Mouse (Mus musculus) limb, embryonic 11.5 days (tissue): ENCODE data around the gene Ifit2. TPM values are rescaled to one million over a fixed set of nuclear protein-coding genes. Genes with fewer than 3 reads are reported as not detected.

Source experiments
- ATAC-seq: fragments of 200-750 bp; cut with Nextera tagmentation; 2 replicates; pipeline ENCODE4 v1.8.0; 2017; ENCODE audit warnings: low read depth; ENCODE audit not compliant: insufficient number of reproducible peaks, low FRiP score, low TSS enrichment
- DNase-seq: peaks from one replicate; pipeline ENCODE4 v3.0.0-alpha.2; 2015; ENCODE audit warnings: low spot score
- H3K27ac ChIP-seq: fragments of 300-500 bp; sonication (generic); replicated peaks from 2 replicates; pipeline ENCODE4 v1.5.1; 2014; ENCODE audit warnings: low read depth, mild to moderate bottlenecking, low read length
- H3K27me3 ChIP-seq: fragments of 300-500 bp; sonication (generic); 2 replicates; pipeline ENCODE4 v1.6.1; 2014; ENCODE audit warnings: mild to moderate bottlenecking, low read length, mixed read lengths; ENCODE audit not compliant: control insufficient read depth, insufficient read depth
- H3K36me3 ChIP-seq: fragments of 300-500 bp; sonication (generic); 2 replicates; pipeline ENCODE4 v1.6.1; 2014; ENCODE audit warnings: mild to moderate bottlenecking, low read length, moderate library complexity, mixed read lengths; ENCODE audit not compliant: control insufficient read depth, insufficient read depth
- H3K4me1 ChIP-seq: fragments of 300-500 bp; sonication (generic); 2 replicates; pipeline ENCODE4 v1.6.1; 2014; ENCODE audit warnings: low read length, mixed read lengths; ENCODE audit not compliant: control insufficient read depth, insufficient read depth
- H3K4me2 ChIP-seq: fragments of 300-500 bp; sonication (generic); 2 replicates; pipeline ENCODE4 v1.6.1; 2014; ENCODE audit warnings: low read depth, mild to moderate bottlenecking, moderate library complexity; ENCODE audit not compliant: severe bottlenecking
- H3K4me3 ChIP-seq: fragments of 300-500 bp; sonication (generic); 2 replicates; pipeline ENCODE4 v1.5.1; 2014; ENCODE audit warnings: low read depth, low read length
- H3K9ac ChIP-seq: fragments of 300-500 bp; sonication (generic); 2 replicates; pipeline ENCODE4 v1.6.1; 2014; ENCODE audit warnings: mild to moderate bottlenecking, low read length
- H3K9me3 ChIP-seq: fragments of 300-500 bp; sonication (generic); 2 replicates; pipeline ENCODE4 v1.6.1; 2016; ENCODE audit warnings: low read length; ENCODE audit not compliant: control insufficient read depth
- WGBS: fragments of 180-500 bp; shearing (Covaris S2); extraction: QIAGEN DNeasy Blood & Tissue Kit; methylation state at CpG from one replicate; pipeline ENCODE4 v1.1.7; 2014; 5-methylcytosine and 5-hydroxymethylcytosine counted together
- polyA plus RNA-seq: library from polyadenylated mRNA; unstranded; fragments of >200 nt; fragmentation: Nextera tagmentation; extraction: Ambion mirVana; gene quantifications from 2 replicates; pipeline ENCODE4 v1.2.1, GENCODE M21; 2014

The Ifit2 gene
- polyA plus RNA-seq, 1 experiment from 2014 or later: 8.7 TPM

DNA sequence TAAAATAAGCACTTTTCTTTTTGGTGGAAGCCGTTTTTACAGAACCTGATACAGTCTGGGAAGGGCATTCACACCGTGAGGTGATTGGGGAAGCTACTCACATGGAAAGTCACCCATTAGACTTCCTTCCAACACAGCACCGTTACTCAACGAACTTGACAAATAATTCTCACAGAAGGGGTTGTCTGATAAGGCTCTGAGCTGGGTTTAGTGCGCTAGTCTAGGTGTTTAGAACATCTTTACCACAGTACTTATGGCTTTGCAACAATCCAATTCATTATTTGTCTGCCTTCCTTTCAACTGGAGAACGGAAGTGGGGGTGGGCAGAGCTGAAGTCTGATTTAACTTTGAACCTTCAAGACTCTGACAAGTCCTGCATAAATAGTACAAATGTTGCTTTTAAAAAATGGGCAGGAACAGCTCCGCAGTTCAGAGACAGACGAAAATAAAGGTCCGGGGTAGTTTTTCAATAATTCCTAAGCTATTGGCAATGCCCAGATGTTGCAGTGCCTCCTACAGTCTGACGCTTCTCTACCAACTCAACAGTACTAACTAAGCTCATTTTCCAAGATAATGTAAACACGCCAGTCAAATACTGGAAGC is 24.1 kb upstream of the Ifit2 start:
- DNase-seq: no peak
- H3K4me1 ChIP-seq: 0 out of 2 replicates have a peak, but pooled peaks cover 3% of the 10 kb centered on the region
- peak overlapping the region; percentile 88 for H3K4me2 ChIP-seq
- H3K27me3 ChIP-seq: no peaks in the 10 kb centered on the region
- H3K4me3 ChIP-seq: peak overlapping the region; percentile 67
- peak overlapping the region; percentile 69 for H3K9ac ChIP-seq
- WGBS: 32% methylated on average over 11 of the region's 11 CpGs
- no peak overlapping the region for H3K27ac ChIP-seq
- no peaks in the 10 kb centered on the region for H3K9me3 ChIP-seq
- no peaks in the 10 kb centered on the region for H3K36me3 ChIP-seq
- ATAC-seq: no peak

DNA sequence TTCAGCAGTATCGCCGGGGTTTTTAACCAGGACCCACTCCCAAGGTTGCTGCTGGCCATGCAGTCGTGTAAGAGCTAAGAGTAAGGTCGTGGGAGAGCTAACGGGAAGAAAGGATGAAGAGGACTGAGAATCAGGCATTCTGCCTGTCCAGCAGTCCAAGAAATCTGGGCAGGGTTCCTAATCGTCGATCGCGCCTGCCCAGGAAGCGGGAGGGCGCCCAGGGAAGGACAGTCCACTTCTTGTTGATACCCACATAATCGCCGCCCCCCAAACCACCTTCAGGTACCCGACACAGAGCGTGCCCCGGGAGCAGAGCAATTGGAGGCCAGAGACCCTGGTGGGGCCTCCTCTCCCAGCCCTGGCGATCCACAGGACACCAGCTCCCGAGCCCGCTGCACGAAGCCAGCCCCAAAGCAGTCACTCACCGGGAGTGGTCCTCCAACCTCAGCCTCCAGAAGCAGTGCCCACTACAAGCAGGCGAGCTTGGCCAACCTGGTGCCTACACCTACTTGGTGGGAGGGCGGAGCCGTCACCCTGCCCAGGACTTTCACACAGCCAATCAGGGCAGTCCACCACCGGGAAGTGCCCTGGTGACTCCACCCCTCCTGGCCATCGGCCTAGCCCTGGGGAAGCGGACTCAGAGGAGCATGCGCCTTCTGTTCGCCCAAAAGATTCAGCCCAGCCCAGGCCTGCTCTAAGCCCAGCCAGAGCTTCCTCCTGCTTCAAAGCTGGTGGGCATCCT is 23.4 kb upstream of the Ifit2 start, which contains the start of gene Lipa:
TSS of gene Lipa (minus strand) at position 534 of the 742 bp plus-strand sequence.
- DNase-seq (peak; percentile 91), ATAC-seq (peak; percentile 100)
- no peaks in the 10 kb centered on the region for H3K36me3 ChIP-seq
- no peaks in the 10 kb centered on the region for H3K27me3 ChIP-seq
- H3K4me1 ChIP-seq: 0 out of 2 replicates have a peak, but pooled peaks cover 3% of the 10 kb centered on the region
- no peaks in the 10 kb centered on the region for H3K9me3 ChIP-seq
- H3K27ac ChIP-seq: no peak within 1 kb of the TSS
- peak within 1 kb of the TSS; percentile 69 for H3K9ac ChIP-seq
- H3K4me2 ChIP-seq: peak within 1 kb of the TSS; percentile 88
- under 1% methylated on average over 29 of the region's 29 CpGs for WGBS
- peak within 1 kb of the TSS; percentile 67 for H3K4me3 ChIP-seq

DNA sequence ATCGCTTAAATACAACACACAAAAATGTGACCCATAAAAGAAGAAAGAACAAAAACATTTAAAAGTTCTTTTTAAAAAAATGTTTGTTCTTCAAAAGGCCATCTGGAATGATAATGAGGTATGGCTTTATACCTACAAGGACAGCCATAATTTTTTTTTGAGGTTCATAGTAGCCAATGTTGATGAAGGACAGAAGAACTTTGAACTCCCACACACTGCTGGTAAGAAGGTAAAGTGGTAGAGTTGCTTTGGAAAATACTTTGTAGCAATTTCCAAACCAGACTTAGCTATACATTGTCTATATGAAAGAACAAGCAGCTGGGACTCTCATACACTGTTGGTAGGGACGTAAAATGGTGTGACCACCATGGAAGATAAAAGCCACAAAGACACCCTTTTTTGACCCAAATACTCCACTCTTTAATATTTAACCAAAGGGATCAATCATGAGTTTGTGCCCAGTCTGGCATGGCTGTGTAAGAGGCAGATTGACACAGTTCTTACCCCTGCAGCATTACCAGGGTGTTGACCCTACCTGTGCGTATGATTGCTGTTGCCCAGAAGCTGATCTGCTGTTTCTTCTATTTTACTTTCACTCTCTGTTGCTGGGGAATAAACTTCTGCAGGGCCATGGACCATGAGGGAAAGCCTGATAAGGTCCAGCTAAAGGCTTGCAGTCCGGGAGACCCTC is 18.3 kb upstream of the Ifit2 start:
- H3K4me1 ChIP-seq: no peaks in the 10 kb centered on the region
- no peaks in the 10 kb centered on the region for H3K27me3 ChIP-seq
- no peak overlapping the region for H3K27ac ChIP-seq
- no peak overlapping the region for H3K4me2 ChIP-seq
- no peak for DNase-seq
- H3K9ac ChIP-seq: no peak overlapping the region
- no peak overlapping the region for H3K4me3 ChIP-seq
- H3K9me3 ChIP-seq: no peaks in the 10 kb centered on the region
- ATAC-seq: no peak
- 96% methylated on average over 4 of the region's 4 CpGs for WGBS
- no peaks in the 10 kb centered on the region for H3K36me3 ChIP-seq

DNA sequence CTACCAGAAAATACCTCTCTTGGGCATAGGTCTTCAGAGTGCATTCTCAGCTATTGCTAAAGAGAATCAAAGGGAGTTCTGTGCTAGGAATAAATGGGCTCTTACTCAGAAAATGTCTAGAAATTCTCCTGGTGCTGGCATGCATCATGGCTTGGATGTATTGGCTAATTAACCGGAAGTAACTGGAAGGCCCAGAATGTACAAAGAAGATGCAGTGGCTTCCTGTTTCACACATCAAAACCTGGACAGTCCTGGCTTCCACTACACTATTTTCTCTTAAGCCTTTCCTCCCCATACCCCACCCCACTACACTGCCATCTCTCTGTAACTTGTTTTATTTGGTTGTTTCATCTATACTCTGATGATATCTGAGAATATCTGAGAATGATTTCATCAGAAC is 11.1 kb upstream of the Ifit2 start:
- 78% methylated on average over 1 of the region's 1 CpGs for WGBS
- H3K9me3 ChIP-seq: no peaks in the 10 kb centered on the region
- DNase-seq (no peak), ATAC-seq (no peak)
- no peak overlapping the region for H3K27ac ChIP-seq
- H3K4me3 ChIP-seq: no peak overlapping the region
- H3K27me3 ChIP-seq: no peaks in the 10 kb centered on the region
- no peak overlapping the region for H3K4me2 ChIP-seq
- H3K36me3 ChIP-seq: no peaks in the 10 kb centered on the region
- no peaks in the 10 kb centered on the region for H3K4me1 ChIP-seq
- no peak overlapping the region for H3K9ac ChIP-seq

DNA sequence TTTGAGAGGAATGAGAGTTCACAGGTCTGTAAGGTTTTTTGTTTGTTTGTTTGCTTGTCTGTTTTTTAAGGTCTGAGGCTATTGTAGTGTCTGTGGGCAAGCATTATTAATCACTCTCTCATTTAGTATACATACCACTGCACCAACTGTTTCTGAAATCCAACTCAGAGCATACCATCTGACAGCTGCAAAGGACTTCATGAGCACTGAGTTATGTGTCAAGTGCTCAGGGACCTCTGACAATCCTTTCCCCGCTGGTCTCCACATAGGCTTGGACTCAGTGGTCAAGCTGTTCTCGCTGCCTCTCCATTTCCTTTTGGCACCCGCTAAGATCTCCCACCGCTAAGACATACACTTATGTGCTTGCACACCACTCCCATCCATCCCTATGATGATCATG is 4.3 kb upstream of the Ifit2 start:
- no peaks in the 10 kb centered on the region for H3K9me3 ChIP-seq
- H3K36me3 ChIP-seq: no peaks in the 10 kb centered on the region
- H3K9ac ChIP-seq: no peak overlapping the region
- no peak overlapping the region for H3K4me2 ChIP-seq
- ATAC-seq: no peak
- DNase-seq: no peak
- no peak overlapping the region for H3K4me3 ChIP-seq
- no peaks in the 10 kb centered on the region for H3K27me3 ChIP-seq
- H3K27ac ChIP-seq: no peak overlapping the region
- H3K4me1 ChIP-seq: no peaks in the 10 kb centered on the region
- 87% methylated on average over 4 of the region's 4 CpGs for WGBS

DNA sequence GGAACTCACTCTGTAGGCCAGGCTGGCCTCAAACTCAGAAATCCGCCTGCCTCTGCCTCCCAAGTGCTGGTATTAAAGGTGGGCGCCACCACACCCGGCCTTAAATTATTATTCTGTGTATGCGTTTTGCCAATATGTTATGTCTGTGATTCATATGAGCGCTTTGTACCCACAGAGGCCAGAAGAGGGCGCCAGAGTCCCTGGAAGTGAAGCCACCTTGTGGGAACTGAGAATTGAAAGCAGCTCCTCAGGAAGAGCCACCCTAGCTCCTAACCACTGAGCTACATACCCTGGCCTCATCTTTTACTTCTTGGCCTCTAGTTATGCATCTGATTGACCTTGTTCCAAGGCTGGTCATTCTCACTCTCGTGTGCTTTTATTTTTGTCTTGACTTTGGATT is 2.5 kb upstream of the Ifit2 start:
- peak; percentile 83 for DNase-seq
- H3K27me3 ChIP-seq: no peaks in the 10 kb centered on the region
- H3K27ac ChIP-seq: no peak overlapping the region
- H3K9me3 ChIP-seq: no peaks in the 10 kb centered on the region
- H3K4me1 ChIP-seq: no peaks in the 10 kb centered on the region; the same call in 1 of the 2 replicates
- H3K4me2 ChIP-seq: no peak overlapping the region
- WGBS: 26% methylated on average over 7 of the region's 7 CpGs
- no peak for ATAC-seq
- no peak overlapping the region for H3K4me3 ChIP-seq
- no peaks in the 10 kb centered on the region for H3K36me3 ChIP-seq
- no peak overlapping the region for H3K9ac ChIP-seq

DNA sequence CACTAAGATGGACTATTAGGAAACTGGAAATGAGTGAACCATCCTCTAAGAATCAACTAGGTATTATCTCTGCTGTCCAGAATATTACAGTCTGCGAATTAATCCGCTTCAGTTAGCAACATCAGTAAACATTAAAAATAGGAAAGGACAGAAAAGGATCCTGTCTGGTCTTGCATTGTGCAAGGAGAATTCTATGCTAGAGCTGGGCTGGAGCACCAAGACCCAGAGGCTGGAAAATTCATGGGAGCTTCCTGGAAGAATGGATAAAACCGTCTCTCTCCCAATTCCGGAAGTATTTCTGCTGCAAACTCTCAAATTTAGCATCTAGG is 325 bp upstream of the Ifit2 start:
- Histone ChIP-seq H3K27ac (no peak overlapping the region), H3K27me3 (no peaks in the 10 kb centered on the region), H3K36me3 (no peaks in the 10 kb centered on the region), H3K4me3 (peak overlapping the region; percentile 38), H3K4me2 (peak overlapping the region; percentile 52), H3K9ac (peak overlapping the region; percentile 35; the same call in 1 of the 2 replicates), H3K4me1 (peaks cover 3% of the 10 kb centered on the region; the same call in 1 of the 2 replicates), H3K9me3 (no peaks in the 10 kb centered on the region)
- no peak for ATAC-seq
- WGBS: 37% methylated on average over 4 of the region's 4 CpGs
- DNase-seq: no peak

DNA sequence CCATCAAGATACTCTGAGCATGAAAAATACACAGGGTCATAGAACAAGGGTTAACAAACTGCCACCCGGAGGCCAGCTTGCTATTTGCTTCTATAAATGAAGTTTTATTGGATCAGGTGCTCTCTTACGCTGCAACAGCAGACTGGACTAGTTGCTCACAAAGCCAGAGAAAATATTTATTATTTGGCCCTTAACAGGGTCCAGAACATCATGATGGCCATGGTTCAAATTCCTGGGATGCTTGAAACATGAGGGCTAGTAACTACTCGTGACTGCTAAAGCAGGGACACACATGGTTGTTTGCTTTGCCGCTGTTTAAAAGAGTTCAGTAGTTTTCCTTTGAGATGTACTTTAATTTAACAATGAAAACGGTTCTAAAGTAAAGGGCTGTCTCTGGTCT is 1.5 kb downstream of the Ifit2 start:
- no peak for ATAC-seq
- WGBS: 58% methylated on average over 5 of the region's 5 CpGs
- no peak for DNase-seq
- no peak overlapping the region for H3K4me3 ChIP-seq
- peaks cover 3% of the 10 kb centered on the region; the same call in 1 of the 2 replicates for H3K4me1 ChIP-seq
- no peaks in the 10 kb centered on the region for H3K36me3 ChIP-seq
- no peak overlapping the region for H3K9ac ChIP-seq
- no peaks in the 10 kb centered on the region for H3K27me3 ChIP-seq
- H3K27ac ChIP-seq: no peak overlapping the region
- no peaks in the 10 kb centered on the region for H3K9me3 ChIP-seq
- H3K4me2 ChIP-seq: no peak overlapping the region
